Mouse (Mus musculus) sigmoid colon, adult 10 weeks (tissue): ENCODE measurements around the gene Il27. TPM values are rescaled to one million over a fixed set of nuclear protein-coding genes. Genes with fewer than 3 reads are reported as not detected.

Experiments used
- polyA plus RNA-seq: library from polyadenylated mRNA; stranded (reverse); fragments of 350-450 nt; fragmentation: Illumina TruSeq; extraction: RNeasy Lipid Tissue Mini Kit (QIAGEN cat#74804); gene quantifications from one replicate; pipeline ENCODE4 v1.2.3, GENCODE M21; 2014; ENCODE audit warnings: low read depth, low replicate concordance

Gene Il27
- not detected for polyA plus RNA-seq

DNA sequence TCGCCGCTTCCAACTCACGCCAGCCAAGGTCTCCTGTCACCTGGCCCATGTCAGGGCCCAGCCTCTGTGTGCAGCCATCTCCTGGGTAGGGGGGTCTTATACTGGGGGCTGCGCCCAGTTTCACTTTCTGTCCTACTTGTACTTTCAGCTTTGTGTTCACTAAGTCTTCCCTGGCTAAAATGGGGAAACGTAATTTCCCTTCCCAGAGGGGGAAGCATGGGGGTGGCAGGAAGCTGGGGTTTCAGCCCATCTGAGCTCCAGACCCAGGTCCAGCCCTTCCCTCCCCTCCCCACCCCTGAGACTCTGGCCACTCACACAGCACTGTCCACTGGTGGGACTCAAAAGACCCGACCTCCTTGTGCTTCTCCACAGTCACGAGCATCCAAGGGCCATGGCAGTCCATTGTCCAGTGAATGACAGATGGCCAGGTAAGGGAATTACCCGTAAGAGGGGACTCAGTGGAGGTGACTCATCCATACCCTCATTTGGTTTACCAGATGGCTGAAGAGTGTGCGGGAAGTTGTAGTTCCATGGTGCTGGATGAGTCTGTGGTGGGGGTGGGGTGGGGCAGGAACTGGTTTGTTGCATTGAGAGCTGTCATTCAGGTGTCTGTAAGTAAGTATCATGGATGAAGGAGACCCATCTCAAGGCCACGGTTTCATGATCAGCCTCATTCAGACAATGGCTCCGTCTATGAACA is at the start of gene Il27:
TSS of gene Il27 (minus strand) at position 80 of the 700 bp plus-strand sequence.

DNA sequence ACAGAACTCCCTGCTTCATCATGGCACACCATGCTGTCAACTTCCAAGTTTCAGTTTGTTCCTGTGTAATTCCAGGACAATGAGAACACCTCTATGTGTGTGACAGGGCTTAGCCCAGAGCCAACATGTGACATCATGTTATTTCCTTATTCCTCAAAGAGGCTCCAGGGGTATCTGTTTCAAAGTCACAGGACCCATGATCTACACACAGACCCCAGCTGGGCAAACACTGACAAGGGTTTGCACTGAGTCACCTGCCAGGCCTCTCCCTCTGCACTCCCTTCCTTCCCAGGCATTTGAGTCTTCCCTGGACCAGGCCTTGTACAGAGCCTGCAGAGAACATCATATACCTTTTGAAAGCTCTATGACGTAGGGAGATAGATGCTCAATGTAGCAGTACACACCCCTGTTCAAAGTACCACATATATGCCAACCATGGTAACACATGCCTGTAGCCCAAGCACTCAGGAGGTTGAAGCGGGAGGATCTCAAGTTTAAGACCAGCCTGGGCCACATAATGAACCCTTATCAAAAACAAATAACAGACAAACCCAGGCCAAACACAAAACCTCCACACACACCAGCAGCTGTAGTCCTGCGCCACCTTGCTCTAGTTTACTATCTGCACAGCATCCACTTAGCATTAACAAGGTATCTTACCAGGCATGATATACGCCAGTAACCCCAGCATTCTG is 36.2 kb upstream of the Il27 start, which contains the start of gene Nupr1:
TSS of gene Nupr1 (minus strand) at position 38 of the 695 bp plus-strand sequence.

DNA sequence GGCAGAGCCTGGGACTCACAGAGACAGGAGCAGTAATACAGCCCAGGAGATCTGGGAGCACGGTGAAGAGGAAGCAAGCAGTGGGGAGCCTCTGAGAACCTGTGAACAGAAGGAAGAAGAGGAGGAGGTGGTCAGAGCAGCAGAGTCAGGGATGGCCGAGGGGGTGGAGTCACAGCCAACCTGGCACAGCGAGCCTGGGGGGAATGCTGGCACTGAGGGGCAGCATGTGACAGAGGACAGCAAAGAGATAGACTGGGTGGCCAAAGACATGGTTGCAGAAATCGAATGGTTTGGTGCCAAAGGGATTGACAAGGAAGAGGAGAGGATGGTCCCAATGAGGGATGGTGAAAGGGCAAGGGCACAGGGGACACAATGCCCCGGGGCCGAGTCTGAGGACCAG is 9.0 kb downstream of the Il27 start, which contains the start of gene Cln3:
TSS of gene Cln3 (minus strand) at position 101 of the 400 bp plus-strand sequence.

DNA sequence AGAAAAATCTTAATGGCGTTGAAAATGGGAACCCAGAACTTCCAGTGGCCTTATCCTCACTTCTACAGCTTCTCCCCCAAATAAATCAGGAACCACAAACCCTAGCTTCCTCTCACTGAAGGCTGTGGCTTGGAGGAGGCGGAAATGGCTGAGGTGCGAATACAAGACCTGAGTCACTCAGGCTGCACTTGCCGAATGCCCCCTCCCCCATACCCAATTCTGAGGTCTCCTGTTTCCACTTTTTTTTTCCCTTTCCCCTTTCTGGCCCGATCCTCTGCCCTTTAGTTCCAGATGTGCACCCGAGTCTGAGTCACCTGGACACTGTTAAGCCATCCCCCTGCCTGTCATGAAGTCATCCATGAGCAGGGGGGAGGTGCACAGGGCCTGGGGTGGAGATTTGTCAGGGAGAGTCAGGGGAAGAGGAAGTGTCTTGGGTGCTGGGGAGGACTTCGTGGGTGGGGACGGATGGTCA is 10.2 kb downstream of the Il27 start, which contains the start of gene Apobr:
TSS of gene Apobr (plus strand) at position 437 of the 472 bp plus-strand sequence.

DNA sequence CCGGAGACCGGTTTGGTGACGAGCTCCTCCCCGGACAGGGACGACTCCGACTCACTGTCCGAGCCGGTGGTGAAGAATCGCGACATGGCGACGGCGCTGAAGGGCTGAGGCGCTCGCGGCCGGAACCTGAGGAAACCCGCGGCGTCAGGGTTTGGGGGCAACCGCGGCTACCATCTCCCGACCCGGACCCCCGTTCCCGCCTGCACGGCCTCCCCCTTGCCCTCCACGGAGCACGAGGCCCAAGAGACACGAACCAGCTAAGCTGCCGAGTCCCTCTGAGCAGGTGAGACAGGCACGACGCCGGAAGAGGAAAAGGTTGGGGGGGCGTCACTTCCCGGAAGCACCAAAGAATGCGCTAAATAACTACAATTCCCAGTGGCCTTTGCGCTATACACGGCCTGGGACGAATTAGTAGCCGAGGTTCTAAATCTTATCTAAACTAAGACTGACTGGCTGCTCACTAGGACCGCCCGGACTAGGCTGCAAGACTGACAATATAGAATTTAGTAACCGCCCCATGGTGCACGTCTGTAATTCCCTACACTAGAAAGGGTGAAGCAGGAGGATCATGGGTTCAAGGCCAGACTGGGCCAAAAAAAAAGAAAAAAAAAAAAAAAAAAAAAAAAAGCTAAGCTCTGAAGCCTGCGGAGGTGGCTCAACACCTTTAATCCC is 28.5 kb downstream of the Il27 start, which contains the start of gene Eif3c:
TSS of gene Eif3c (minus strand) at position 318 of the 672 bp plus-strand sequence.

Other genes with a start within 250 kb of the Il27 start
- gene Lat, start 225.4 kb downstream of the Il27 start, polyA plus RNA-seq: 0.38 TPM
- gene Spns1, start 217.5 kb downstream of the Il27 start, polyA plus RNA-seq: 1.8 TPM
- gene Nfatc2ip, start 198.2 kb downstream of the Il27 start, polyA plus RNA-seq: 9.4 TPM
- 5.6 TPM for gene Cd19, start 180.1 kb downstream of the Il27 start, polyA plus RNA-seq
- 0.63 TPM for gene Rabep2, start 166.2 kb downstream of the Il27 start, polyA plus RNA-seq
- gene Atp2a1, start 131.8 kb downstream of the Il27 start, polyA plus RNA-seq: not detected
- 0.91 TPM for gene Sh2b1, start 119.5 kb downstream of the Il27 start, polyA plus RNA-seq
- 4.8 TPM for gene Tufm, start 107.6 kb downstream of the Il27 start, polyA plus RNA-seq
- gene Atxn2l, start 91.5 kb downstream of the Il27 start, polyA plus RNA-seq: 42.0 TPM
- gene Eif3c, start 28.5 kb downstream of the Il27 start, polyA plus RNA-seq: 225 TPM
- 0.22 TPM for gene Apobr, start 10.0 kb downstream of the Il27 start, polyA plus RNA-seq
- gene Cln3, start 9.1 kb downstream of the Il27 start, polyA plus RNA-seq: 4.5 TPM
- 62.1 TPM for gene Nupr1, start 35.9 kb upstream of the Il27 start, polyA plus RNA-seq
- 3.5 TPM for gene Sgf29, start 54.4 kb upstream of the Il27 start, polyA plus RNA-seq
- gene Sult1a1, start 81.5 kb upstream of the Il27 start, polyA plus RNA-seq: 841 TPM
- gene Bola2, start 100.5 kb upstream of the Il27 start, polyA plus RNA-seq: 0.41 TPM
- 3.5 TPM for gene Slx1b, start 100.8 kb upstream of the Il27 start, polyA plus RNA-seq
- 4.6 TPM for gene Coro1a, start 112.8 kb upstream of the Il27 start, polyA plus RNA-seq
- 43.9 TPM for gene Mapk3, start 164.7 kb upstream of the Il27 start, polyA plus RNA-seq
- gene Gdpd3, start 171.4 kb upstream of the Il27 start, polyA plus RNA-seq: 3.2 TPM
- 17.7 TPM for gene Ypel3, start 182.0 kb upstream of the Il27 start, polyA plus RNA-seq
- gene Tbx6, start 186.5 kb upstream of the Il27 start, polyA plus RNA-seq: not detected
- gene Ppp4c, start 197.6 kb upstream of the Il27 start, polyA plus RNA-seq: 47.0 TPM
- gene Fam57b, start 202.7 kb upstream of the Il27 start, polyA plus RNA-seq: not detected
- gene 4930451I11Rik, start 236.7 kb upstream of the Il27 start, polyA plus RNA-seq: not detected